Mouse (Mus musculus): ENCODE measurements around the gene Dnah1.
A peak's percentile ranks its signal among the peaks of the same experiment; 100 is the strongest.

Gene Dnah1

DNA sequence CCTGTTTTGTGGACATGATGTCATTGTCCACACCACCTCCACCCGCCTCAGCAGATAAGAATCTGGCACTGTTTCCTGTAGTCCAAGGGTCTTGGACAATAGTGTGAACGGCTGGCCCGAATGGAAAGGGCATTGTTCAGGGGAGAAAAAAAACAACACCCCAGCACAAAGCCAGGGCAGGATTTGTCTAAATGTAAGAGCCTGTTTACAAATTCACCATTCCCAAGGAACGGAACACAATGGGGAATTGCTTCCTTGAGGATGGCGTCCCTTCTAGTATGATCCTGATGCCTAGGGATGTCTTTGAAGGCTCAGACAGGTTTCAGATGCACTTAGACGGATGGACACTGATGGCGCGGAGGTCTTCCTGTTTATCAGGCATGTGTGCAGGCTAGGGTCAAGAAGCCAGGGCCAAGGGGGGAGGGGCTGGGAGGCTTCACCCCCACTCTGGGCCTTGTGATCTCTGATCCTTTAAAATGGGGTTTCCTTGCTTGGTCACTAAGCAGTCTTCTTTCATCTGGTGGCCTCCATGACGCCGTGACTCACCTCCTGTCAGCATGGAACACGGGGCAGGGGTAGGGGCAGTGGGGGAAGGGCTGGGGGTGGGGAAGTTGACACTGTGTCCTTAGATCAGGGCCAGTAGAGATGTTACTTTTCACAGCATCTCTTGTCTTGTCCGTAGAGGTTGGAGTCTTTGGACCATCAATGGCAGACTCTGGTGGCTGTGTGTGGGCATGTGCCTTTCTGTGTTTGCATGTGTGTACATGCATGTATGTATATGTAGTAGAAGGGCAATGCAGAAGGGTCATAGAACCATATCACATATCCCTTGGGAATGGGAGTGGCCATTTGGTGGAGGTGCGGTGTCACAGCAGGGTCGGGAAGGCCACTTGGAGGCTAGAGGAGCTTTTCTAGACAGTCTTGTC lies 90.4 kb downstream of the Dnah1 start:
- no peak for DNase-seq

- no peak for DNase-seq
Observed at GRCm38 (mm10) chr14:31232404-31233069, 91.2 kb downstream of the Dnah1 start.

DNA sequence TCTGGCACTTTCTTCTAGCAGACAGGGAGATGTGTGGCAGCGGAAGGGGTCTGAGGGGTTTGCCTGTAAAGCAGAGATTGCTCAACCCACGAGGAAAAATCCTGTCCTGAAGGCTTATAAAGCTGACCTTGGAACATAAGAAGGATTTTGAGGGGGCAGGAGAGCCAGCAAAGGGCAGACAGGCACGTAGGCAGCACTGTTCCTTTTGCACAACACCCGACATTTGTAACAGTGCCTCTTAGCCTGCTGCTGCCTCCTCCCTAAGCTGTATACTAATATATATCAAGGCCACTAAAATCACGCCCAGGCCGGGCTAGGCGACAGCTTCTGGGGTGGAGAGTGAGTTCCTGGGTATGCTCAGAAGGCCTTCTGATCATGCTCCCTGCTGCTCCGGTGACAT lies 93.3 kb downstream of the Dnah1 start:
- no peak for DNase-seq

DNA sequence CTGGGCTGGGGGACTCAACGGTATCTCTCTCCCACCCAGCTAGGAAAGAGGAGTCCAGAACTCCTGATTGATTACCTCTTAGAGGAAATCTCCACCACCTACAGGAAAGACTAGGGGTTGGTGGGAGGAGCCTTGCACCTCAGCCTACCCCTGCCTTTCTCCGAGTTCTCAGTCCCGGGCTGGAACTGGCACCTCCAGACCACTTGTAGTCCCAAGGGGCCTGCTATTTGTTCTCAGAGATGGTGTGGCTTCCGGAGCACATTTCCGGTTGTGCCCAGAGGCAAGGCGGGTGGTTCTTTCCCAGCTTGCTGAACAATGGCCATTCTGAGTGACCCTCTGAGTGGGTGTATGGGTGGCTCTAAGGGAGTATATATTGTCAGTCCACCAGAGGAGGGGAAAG lies 95.5 kb downstream of the Dnah1 start:
- DNase-seq = no peak

- DNase-seq = no peak
Observed at GRCm38 (mm10) chr14:31226978-31227377, 96.7 kb downstream of the Dnah1 start.

- DNase-seq = peak; percentile 78
Observed at GRCm38 (mm10) chr14:31217666-31218065, 106.0 kb downstream of the Dnah1 start, which contains the start of gene Sema3g. Sema3g (plus strand) TSS chr14:31217860.

DNA sequence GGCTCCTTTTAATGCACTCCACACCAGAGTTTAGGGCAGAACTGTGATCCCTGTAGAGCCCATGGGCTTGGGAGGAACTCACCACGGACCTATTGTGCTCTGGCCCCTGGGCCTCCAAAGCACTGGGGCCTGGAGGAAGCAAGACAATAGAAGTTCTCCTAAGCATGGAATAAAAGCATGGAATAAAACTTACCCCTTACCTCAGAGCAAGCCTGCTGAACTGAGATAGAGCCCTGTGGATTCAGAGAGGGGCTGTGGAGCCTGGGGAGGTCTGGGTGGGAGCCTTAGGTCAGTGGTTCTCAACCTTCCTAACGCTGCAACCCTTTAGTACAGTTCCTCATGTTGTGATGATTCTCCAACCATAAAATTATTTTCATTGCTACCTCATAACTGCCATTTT lies 106.8 kb downstream of the Dnah1 start, which contains the start of gene Nisch:
Gene Nisch, minus strand, starts transcription at position 101 of the 400 bp plus-strand sequence.
- DNase-seq = no peak

DNA sequence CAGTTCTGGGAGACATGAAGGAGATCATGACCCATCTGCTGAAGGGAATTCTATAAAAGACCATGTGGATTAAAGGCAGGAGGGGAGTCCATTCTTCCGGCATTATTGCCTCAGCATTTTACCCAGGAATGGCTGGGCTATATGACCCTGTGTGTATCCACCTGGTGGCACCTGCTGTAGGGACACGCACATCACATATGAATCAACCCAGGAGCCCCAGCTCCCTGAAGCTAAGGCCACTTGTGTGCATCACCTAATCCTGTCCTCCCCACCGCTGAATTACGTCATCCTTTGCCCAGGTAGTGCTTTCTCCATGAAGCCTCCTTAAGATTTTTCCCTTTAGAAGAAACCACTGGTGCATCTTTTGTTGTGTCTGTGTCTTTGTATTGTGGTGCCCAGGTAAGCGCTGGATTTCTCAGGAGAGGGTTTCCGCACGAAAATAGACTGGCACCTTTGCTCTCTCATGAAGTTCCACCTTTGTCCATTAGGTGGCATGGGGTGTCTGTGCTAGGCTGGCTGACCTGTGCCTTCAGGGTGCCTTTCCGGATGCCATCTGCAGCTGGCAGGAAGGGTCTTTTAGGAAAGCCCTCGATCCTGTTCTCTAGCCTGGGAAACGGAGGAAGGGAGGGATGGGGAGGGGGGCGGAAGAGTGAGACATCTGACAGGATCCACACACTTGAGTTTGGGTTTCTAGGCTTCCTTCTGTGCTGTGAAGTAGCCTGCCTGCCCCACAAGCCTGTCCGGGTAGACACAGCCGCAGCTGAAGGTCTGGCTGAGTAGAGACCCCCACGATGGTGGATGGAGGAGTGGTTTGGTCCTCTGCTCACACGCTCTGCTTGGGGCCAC lies 108.3 kb downstream of the Dnah1 start:
- peak; percentile 84 for DNase-seq

GRCm38 (mm10) chr14:31214684-31215083 lies 109.0 kb downstream of the Dnah1 start:
- DNase-seq = no peak

DNA sequence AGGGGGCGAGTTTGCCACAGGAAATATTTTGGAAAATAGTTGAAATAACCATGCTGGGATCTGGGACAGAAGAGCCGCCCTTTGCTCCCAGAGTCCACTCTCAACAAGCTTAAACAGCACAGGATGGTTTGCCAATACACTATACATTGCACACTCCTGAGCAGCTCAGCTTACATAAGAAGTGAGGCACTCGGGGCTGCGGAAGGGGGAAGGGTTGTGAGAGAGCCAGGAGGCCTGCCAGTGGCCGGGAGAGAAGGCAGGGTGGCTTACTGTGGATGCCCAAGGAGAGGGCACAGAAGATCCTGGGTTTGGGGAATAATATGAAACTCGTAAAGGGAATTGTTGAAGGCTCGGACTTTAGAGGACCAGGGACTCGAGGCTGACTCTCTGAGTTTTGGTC lies 109.8 kb downstream of the Dnah1 start:
- no peak for DNase-seq

DNA sequence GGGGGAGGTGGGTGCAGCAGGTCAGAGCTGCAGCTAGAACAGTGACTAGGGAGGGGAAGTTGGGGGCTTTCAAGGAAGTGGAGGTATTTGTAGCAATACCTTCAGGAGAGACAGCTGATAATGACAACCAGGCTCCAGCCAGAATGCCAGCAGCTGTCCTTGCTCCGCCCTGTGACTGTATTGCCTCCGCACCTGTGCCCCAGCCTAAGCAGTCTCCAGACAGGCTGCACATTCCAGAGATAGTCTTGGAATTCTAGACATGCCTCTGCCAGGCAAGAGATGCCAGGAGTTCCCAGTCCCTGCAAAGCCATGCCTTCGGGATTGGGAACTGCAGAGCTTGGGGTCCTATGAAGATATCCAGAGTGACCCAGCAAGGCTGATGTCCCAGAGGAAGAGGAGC lies 111.2 kb downstream of the Dnah1 start:
- no peak for DNase-seq

DNA sequence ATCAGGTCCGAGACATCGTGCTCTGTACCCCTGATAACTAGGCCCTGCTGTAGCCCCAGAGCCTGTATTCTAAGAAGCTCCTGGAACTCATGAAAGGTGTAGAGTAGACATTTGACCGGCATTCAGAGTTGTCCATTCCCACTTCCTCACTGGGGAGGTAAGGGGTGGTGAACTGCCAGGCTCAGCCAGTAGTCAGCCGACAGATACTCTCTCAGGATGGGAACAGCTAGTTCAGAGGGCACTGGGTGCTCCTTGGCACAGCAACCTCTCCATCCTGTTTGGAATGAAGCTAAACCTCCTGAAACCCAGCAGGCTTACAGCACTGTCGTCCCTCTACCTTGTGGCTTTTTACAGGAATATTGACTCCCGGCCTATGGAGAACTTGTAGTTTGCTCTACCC lies 111.8 kb downstream of the Dnah1 start:
- DNase-seq = no peak
